Mouse (Mus musculus): ENCODE measurements around the gene Rbm6.

The Rbm6 gene

GRCm38 (mm10) chr9:107848922-107849321 lies 24.1 kb downstream of the Rbm6 start:
- Histone ChIP-seq H3K4me1 (replicated peaks; ENCODE audit: low read depth, low read length) (no peaks in the 10 kb centered on the region), H3K27me3 (ENCODE audit: insufficient read depth, low read length) (no peaks in the 10 kb centered on the region), H3K36me3 (ENCODE audit: insufficient read depth, low read length) (peaks cover 68% of the 10 kb centered on the region), H3K9me3 (ENCODE audit: low read length) (no peaks in the 10 kb centered on the region), H3K4me3 (replicated peaks; ENCODE audit: low read length) (no peak overlapping the region)
- TF ChIP-seq POU5F1 (IDR thresholded peaks at IDR 0.05; ENCODE audit: borderline replicate concordance, low read length) (no peak), CTCF (conservative IDR thresholded peaks at IDR 0.05; ENCODE audit: low read length) (no peak), NANOG (IDR thresholded peaks at IDR 0.05; ENCODE audit: borderline replicate concordance, low read length) (no peak)

- no peaks in the 10 kb centered on the region for H3K4me1 ChIP-seq (replicated peaks; ENCODE audit: low read depth, low read length)
- no peak overlapping the region for H3K4me3 ChIP-seq (replicated peaks; ENCODE audit: low read length)
- no peaks in the 10 kb centered on the region for H3K9me3 ChIP-seq (ENCODE audit: low read length)
- TF ChIP-seq NANOG (IDR thresholded peaks at IDR 0.05; ENCODE audit: borderline replicate concordance, low read length) (no peak), POU5F1 (IDR thresholded peaks at IDR 0.05; ENCODE audit: borderline replicate concordance, low read length) (no peak), CTCF (conservative IDR thresholded peaks at IDR 0.05; ENCODE audit: low read length) (no peak)
- peaks cover 36% of the 10 kb centered on the region for H3K36me3 ChIP-seq (ENCODE audit: insufficient read depth, low read length)
- no peaks in the 10 kb centered on the region for H3K27me3 ChIP-seq (ENCODE audit: insufficient read depth, low read length)
Observed at GRCm38 (mm10) chr9:107842709-107843108, 30.3 kb downstream of the Rbm6 start.

- TF ChIP-seq POU5F1 (IDR thresholded peaks at IDR 0.05; ENCODE audit: borderline replicate concordance, low read length) (no peak), CTCF (conservative IDR thresholded peaks at IDR 0.05; ENCODE audit: low read length) (no peak), NANOG (IDR thresholded peaks at IDR 0.05; ENCODE audit: borderline replicate concordance, low read length) (no peak)
- Histone ChIP-seq H3K27me3 (ENCODE audit: insufficient read depth, low read length) (no peaks in the 10 kb centered on the region), H3K4me1 (replicated peaks; ENCODE audit: low read depth, low read length) (no peaks in the 10 kb centered on the region), H3K36me3 (ENCODE audit: insufficient read depth, low read length) (peaks cover 21% of the 10 kb centered on the region), H3K9me3 (ENCODE audit: low read length) (no peaks in the 10 kb centered on the region), H3K4me3 (replicated peaks; ENCODE audit: low read length) (no peak overlapping the region)
Observed at GRCm38 (mm10) chr9:107838869-107839268, 34.2 kb downstream of the Rbm6 start.

GRCm38 (mm10) chr9:107833826-107834225 lies 39.2 kb downstream of the Rbm6 start:
- Histone ChIP-seq H3K4me3 (replicated peaks; ENCODE audit: low read length) (no peak overlapping the region), H3K9me3 (ENCODE audit: low read length) (no peaks in the 10 kb centered on the region), H3K4me1 (replicated peaks; ENCODE audit: low read depth, low read length) (no peaks in the 10 kb centered on the region), H3K27me3 (ENCODE audit: insufficient read depth, low read length) (no peaks in the 10 kb centered on the region), H3K36me3 (ENCODE audit: insufficient read depth, low read length) (peaks cover 40% of the 10 kb centered on the region)
- TF ChIP-seq POU5F1 (IDR thresholded peaks at IDR 0.05; ENCODE audit: borderline replicate concordance, low read length) (no peak), NANOG (IDR thresholded peaks at IDR 0.05; ENCODE audit: borderline replicate concordance, low read length) (no peak), CTCF (conservative IDR thresholded peaks at IDR 0.05; ENCODE audit: low read length) (no peak)

GRCm38 (mm10) chr9:107831765-107832164 lies 41.3 kb downstream of the Rbm6 start:
- no peaks in the 10 kb centered on the region for H3K27me3 ChIP-seq (ENCODE audit: insufficient read depth, low read length)
- peaks cover 51% of the 10 kb centered on the region for H3K36me3 ChIP-seq (ENCODE audit: insufficient read depth, low read length)
- no peaks in the 10 kb centered on the region for H3K9me3 ChIP-seq (ENCODE audit: low read length)
- TF ChIP-seq CTCF (conservative IDR thresholded peaks at IDR 0.05; ENCODE audit: low read length) (no peak), POU5F1 (IDR thresholded peaks at IDR 0.05; ENCODE audit: borderline replicate concordance, low read length) (no peak), NANOG (IDR thresholded peaks at IDR 0.05; ENCODE audit: borderline replicate concordance, low read length) (no peak)
- H3K4me3 ChIP-seq (replicated peaks; ENCODE audit: low read length): no peak overlapping the region
- no peaks in the 10 kb centered on the region for H3K4me1 ChIP-seq (replicated peaks; ENCODE audit: low read depth, low read length)

GRCm38 (mm10) chr9:107812132-107812531 lies 60.9 kb downstream of the Rbm6 start:
- Histone ChIP-seq H3K36me3 (ENCODE audit: insufficient read depth, low read length) (peaks cover 42% of the 10 kb centered on the region), H3K4me3 (replicated peaks; ENCODE audit: low read length) (no peak overlapping the region), H3K27me3 (ENCODE audit: insufficient read depth, low read length) (no peaks in the 10 kb centered on the region), H3K4me1 (replicated peaks; ENCODE audit: low read depth, low read length) (no peaks in the 10 kb centered on the region), H3K9me3 (ENCODE audit: low read length) (no peaks in the 10 kb centered on the region)
- TF ChIP-seq CTCF (conservative IDR thresholded peaks at IDR 0.05; ENCODE audit: low read length): no peak
- TF ChIP-seq POU5F1 (IDR thresholded peaks at IDR 0.05; ENCODE audit: borderline replicate concordance, low read length): no peak
- no peak for TF ChIP-seq NANOG (IDR thresholded peaks at IDR 0.05; ENCODE audit: borderline replicate concordance, low read length)

GRCm38 (mm10) chr9:107810985-107811384 lies 62.1 kb downstream of the Rbm6 start:
- H3K9me3 ChIP-seq (ENCODE audit: low read length): no peaks in the 10 kb centered on the region
- peaks cover 40% of the 10 kb centered on the region for H3K36me3 ChIP-seq (ENCODE audit: insufficient read depth, low read length)
- H3K4me3 ChIP-seq (replicated peaks; ENCODE audit: low read length): no peak overlapping the region
- TF ChIP-seq NANOG (IDR thresholded peaks at IDR 0.05; ENCODE audit: borderline replicate concordance, low read length) (no peak), POU5F1 (IDR thresholded peaks at IDR 0.05; ENCODE audit: borderline replicate concordance, low read length) (no peak), CTCF (conservative IDR thresholded peaks at IDR 0.05; ENCODE audit: low read length) (no peak)
- no peaks in the 10 kb centered on the region for H3K27me3 ChIP-seq (ENCODE audit: insufficient read depth, low read length)
- no peaks in the 10 kb centered on the region for H3K4me1 ChIP-seq (replicated peaks; ENCODE audit: low read depth, low read length)

- H3K9me3 ChIP-seq (ENCODE audit: low read length): no peaks in the 10 kb centered on the region
- no peaks in the 10 kb centered on the region for H3K27me3 ChIP-seq (ENCODE audit: insufficient read depth, low read length)
- peaks cover 75% of the 10 kb centered on the region for H3K36me3 ChIP-seq (ENCODE audit: insufficient read depth, low read length)
- H3K4me3 ChIP-seq (replicated peaks; ENCODE audit: low read length): no peak overlapping the region
- TF ChIP-seq POU5F1 (IDR thresholded peaks at IDR 0.05; ENCODE audit: borderline replicate concordance, low read length) (no peak), NANOG (IDR thresholded peaks at IDR 0.05; ENCODE audit: borderline replicate concordance, low read length) (no peak), CTCF (conservative IDR thresholded peaks at IDR 0.05; ENCODE audit: low read length) (no peak)
- no peaks in the 10 kb centered on the region for H3K4me1 ChIP-seq (replicated peaks; ENCODE audit: low read depth, low read length)
Observed at GRCm38 (mm10) chr9:107791714-107792113, 81.3 kb downstream of the Rbm6 start.

- Histone ChIP-seq H3K4me1 (replicated peaks; ENCODE audit: low read depth, low read length) (no peaks in the 10 kb centered on the region), H3K4me3 (replicated peaks; ENCODE audit: low read length) (no peak overlapping the region), H3K9me3 (ENCODE audit: low read length) (no peaks in the 10 kb centered on the region), H3K27me3 (ENCODE audit: insufficient read depth, low read length) (no peaks in the 10 kb centered on the region), H3K36me3 (ENCODE audit: insufficient read depth, low read length) (peaks cover 86% of the 10 kb centered on the region)
- TF ChIP-seq CTCF (conservative IDR thresholded peaks at IDR 0.05; ENCODE audit: low read length) (no peak), NANOG (IDR thresholded peaks at IDR 0.05; ENCODE audit: borderline replicate concordance, low read length) (no peak), POU5F1 (IDR thresholded peaks at IDR 0.05; ENCODE audit: borderline replicate concordance, low read length) (no peak)
Observed at GRCm38 (mm10) chr9:107782536-107783203, 90.4 kb downstream of the Rbm6 start.

Data from E14TG2a.4 (cell line).